Mouse (Mus musculus) brain, embryonic 14.5 days (tissue): ENCODE results near the gene Hk2.

ENCODE experiments used
- CTCF ChIP-seq: fragments of 200-500 bp; IDR thresholded peaks from 2 replicates; pipeline ENCODE4 v1.5.1; 2012; ENCODE audit warnings: inconsistent platforms, mild to moderate bottlenecking, moderate library complexity, borderline replicate concordance; ENCODE audit not compliant: insufficient read depth, insufficient read length; ENCODE audit errors: extremely low read depth
- POLR2A ChIP-seq: fragments of 200-500 bp; IDR thresholded peaks from 2 replicates; pipeline ENCODE4 v1.6.1; 2012; ENCODE audit warnings: mild to moderate bottlenecking, inconsistent platforms, borderline replicate concordance; ENCODE audit not compliant: poor library complexity, insufficient read depth, insufficient read length, severe bottlenecking; ENCODE audit errors: extremely low read depth

GRCm38 (mm10) chr6:82790864-82791263 lies 16.6 kb upstream of the Hk2 start:
- TF ChIP-seq POLR2A = no peak
- TF ChIP-seq CTCF = no peak
